21 mouse cellular contexts compared by ENCODE assay signal in the genomic region with DNA sequence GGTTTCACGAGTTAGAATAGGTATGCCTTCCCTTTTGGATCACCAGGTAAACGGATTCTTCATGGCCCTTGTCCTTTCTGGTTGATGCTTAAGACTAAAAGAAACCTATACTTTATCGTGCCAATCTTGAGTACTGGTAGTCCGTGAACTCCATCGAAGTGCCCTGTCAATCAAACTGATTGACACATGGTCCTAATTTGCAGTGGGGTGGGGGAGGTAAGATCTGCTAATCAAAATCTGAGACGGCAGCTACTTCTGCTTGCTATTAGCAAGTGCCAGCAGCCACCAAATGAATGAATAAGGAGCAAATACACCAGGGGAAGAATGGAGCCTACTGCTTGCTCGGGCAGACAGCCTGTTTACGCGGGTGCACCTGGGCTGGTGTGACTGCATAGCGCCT.
"Had no signal": no experiment of that assay in that cellular context is flagged by ENCODE, and none has a peak within 500 bp of the region (broad histone marks: within the 10 kb centered on the region; RNA-seq: fewer than 3 reads in every experiment).

No protein-coding gene starts in this region.

- H3K4me3 ChIP-seq: kidney, embryonic 15.5 days; left cerebral cortex, adult 2 months; limb, embryonic 15.5 days; midbrain, embryonic 12.5 days; midbrain, embryonic 15.5 days; neural tube, embryonic 12.5 days; neural tube, embryonic 15.5 days had no signal

- H3K27ac ChIP-seq: kidney, embryonic 15.5 days; left cerebral cortex, adult 2 months; limb, embryonic 15.5 days; liver, embryonic 14.5 days; macrophage; midbrain, embryonic 12.5 days; midbrain, embryonic 15.5 days; neural tube, embryonic 12.5 days; neural tube, embryonic 15.5 days; stomach, postnatal 0 days had no signal

- H3K4me2 ChIP-seq: kidney, embryonic 15.5 days; limb, embryonic 15.5 days; liver, embryonic 11.5 days; lung, embryonic 14.5 days; midbrain, embryonic 12.5 days; midbrain, embryonic 15.5 days; neural tube, embryonic 12.5 days; neural tube, embryonic 15.5 days had no signal

- H3K4me1 ChIP-seq: kidney, embryonic 15.5 days; limb, embryonic 15.5 days; midbrain, embryonic 12.5 days; midbrain, embryonic 15.5 days; neural tube, embryonic 12.5 days; neural tube, embryonic 15.5 days had no signal

- ATAC-seq: liver, postnatal 0 days; lung, postnatal 0 days; midbrain, embryonic 15.5 days had no signal

- H3K9me3 ChIP-seq: kidney, embryonic 15.5 days; limb, embryonic 15.5 days; midbrain, embryonic 12.5 days; midbrain, embryonic 15.5 days; neural tube, embryonic 12.5 days; neural tube, embryonic 15.5 days had no signal

- H3K27me3 ChIP-seq: kidney, embryonic 15.5 days; limb, embryonic 15.5 days; midbrain, embryonic 12.5 days; midbrain, embryonic 15.5 days; neural tube, embryonic 12.5 days; neural tube, embryonic 15.5 days had no signal

- H3K9ac ChIP-seq: kidney, embryonic 15.5 days; limb, embryonic 15.5 days; liver, embryonic 14.5 days; liver, postnatal 0 days; lung, embryonic 14.5 days; midbrain, embryonic 12.5 days; midbrain, embryonic 15.5 days; neural tube, embryonic 12.5 days; neural tube, embryonic 15.5 days had no signal

- DNase-seq: kidney, postnatal 10 days; kidney, postnatal 36 days; layer of hippocampus, postnatal 36 days; liver, postnatal 0 days; lung, embryonic 14.5 days; right cerebral cortex, adult 18-20 months; right cerebral cortex, postnatal 14 days; right cerebral cortex, postnatal 4 days; thymus, postnatal 25 days had no signal
